Mouse (Mus musculus): ENCODE measurements around the gene Casp14.
A peak's percentile ranks its signal among the peaks of the same experiment; 100 is the strongest.
"Not testable (repeated sequence)": the region's sequence is repeated elsewhere in the genome, so short reads cannot be mapped to it uniquely, and the experiment has no call there.

Casp14 gene

DNA sequence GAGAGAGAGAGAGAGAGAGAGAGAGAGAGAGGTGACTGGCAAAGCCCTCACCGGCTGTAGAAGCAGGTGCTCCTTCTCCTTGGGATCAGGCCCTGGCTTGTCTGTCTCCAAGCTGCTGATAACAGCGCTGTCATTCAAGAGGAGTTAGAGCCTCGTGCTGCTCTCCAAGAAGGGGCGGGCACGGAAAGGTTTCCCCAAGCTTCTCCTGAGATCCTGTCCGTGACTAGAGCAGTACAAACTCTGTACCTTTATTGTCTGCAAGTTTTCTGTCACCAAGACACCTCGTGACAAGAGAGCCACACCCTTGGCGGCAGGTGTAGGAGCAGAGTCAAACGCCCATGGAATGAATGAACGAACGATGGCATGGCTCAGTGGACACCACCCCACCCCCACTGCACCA is at the start of gene Casp14:
TSS of gene Casp14 (minus strand) at position 239 of the 400 bp plus-strand sequence.
- no peak for DNase-seq

DNA sequence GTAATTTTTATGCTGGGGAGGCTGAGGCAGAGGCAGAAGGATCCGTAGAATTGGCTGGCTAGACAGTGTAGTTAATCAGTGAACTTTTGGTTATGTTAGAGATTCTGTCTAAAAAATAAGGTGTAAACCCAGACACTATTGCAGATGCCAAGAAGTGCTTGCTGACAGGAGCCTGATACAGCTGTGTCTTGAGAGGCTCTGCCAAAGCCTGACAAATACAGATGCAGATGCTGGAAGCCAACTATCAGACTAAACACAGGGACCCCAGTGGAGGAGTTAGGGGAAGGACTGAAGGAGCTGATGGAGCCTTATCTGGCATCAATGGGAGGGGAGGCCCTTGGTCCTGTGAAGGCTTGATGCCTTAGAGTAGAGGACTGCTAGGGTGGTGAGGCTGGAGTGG is 47.5 kb upstream of the Casp14 start:
- DNase-seq, result no peak

DNA sequence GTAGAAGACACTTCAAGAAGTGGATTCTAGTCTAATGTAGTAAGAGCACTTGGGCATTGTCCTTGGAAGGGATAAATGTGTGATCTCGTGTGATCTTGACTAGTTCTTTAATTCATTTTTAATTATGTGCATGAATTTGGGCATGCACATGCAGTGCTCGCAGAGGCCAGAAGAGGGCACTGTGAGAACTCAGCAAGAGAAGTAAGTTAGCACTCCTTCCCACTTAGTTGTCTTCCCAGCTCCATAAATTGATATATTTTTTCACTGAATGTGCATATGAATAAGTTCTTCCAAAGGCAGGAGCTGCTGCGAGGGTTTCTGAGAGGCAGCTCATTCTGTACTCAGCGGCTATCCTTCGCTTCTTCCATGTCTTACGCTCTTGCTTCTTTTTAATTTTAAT is 37.9 kb upstream of the Casp14 start:
- peak; percentile 75 for DNase-seq

DNA sequence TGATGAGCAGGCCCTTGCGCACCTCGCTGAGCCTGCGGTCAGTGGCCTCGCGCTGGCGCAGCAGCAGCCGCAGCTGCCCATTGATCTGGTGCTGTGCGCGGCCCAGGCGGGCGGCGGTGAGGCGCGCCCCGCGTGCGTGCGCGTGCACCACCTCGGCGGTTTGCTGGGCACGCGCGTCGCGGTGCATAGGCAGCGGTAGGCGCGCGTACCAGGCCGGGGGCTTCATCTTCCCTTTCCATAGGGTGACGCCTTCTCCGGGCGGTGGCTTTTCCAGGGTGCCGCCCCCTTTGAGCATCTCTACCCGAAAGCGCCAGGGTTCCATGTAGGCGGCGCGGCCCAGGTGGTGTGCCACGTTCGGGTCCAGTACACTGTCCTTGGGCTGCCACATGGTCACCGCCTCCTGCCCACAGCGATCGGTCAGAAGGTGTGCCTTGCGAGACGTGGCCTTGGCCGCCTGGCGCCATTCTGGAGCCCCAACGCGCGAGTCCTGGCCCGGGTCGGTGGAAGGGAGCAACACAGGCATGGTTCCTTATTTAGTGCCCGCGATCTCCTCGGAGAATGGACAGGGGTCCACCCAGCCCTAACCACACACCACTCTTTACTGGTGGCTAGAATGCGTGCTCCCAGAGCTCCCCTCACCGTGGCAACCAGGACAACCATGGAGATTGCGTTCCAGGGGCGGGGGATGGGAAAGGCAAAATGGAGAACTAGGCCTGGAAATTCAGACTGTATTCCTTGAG is 34.5 kb upstream of the Casp14 start, which contains the start of gene Ccdc105:
TSS of gene Ccdc105 (minus strand) at position 614 of the 740 bp plus-strand sequence.
- peak; percentile 95 for DNase-seq

DNA sequence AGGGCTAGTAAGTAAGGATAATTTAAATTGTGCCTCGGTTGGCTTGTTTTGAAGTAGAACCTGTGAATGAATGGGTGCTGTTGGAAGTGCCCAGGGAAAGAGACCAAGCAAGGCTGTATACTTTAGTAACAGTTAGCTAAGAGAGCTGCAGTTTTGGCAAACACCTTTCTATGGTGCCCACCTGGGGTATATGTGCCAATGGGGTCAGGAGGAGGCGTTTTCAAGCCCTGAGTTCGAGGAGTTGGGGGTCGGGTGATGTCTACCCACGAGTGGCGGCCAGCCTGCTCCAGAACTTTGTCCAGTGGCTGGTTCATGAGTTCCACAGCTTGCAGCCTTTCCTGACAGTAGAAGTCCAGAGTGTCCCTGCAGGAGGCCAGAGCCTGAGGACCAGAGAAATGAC is 30.9 kb upstream of the Casp14 start:
- DNase-seq, result no peak

DNA sequence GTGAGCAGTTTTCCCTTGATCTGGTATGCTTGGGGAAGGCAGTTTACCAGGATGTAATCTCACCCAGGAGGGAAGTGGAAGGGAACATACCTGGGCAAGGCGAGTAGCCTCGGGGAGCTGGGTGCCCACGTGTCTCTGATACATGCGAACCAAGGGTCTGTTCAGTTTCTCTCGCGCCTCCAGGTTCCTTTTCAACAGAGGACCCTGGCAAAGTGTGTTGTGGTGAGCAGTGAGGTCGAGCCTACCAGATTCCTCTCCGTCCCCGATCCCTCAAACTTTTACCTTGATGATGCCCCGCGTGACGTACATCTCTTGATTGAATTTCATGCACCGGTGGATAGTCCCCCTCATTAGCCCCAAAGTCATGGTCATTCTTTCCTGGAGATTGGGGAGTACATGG is 30.1 kb upstream of the Casp14 start:
- no peak for DNase-seq

DNA sequence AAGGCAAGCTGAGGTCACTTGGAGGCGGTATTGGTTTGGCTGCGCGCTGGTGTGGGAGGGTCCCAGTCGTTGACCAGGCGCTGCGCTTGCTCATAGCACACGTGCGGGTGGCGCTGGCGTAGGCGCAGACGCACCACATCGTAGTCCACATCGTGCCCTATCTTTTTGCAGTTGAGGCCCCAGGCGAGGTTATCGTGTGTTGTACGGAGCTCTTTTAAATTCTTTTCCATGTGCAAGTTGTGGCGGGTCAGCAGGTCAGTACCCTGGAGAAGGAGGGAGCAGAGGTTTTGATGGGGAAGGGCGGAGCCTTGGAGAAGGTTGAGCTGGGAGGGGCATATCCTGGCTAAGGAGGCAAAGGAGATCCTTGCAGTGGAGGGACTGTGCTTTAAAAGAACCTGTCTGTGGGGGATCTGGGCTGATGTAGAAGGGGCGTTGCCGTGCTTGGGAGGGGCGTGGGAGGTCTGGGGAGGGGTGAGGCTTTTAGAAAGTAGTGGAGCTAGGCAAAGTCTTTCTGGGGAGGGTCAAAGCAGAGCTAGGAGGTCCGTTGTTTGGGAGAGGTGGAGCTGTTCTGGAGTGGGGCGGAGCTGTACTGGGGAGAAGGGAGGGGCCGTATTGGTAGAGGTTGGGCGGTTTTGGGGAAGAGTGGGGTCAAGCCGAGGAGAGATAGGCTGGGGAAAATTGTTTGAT is 29.1 kb upstream of the Casp14 start:
- peak; percentile 73 for DNase-seq

DNA sequence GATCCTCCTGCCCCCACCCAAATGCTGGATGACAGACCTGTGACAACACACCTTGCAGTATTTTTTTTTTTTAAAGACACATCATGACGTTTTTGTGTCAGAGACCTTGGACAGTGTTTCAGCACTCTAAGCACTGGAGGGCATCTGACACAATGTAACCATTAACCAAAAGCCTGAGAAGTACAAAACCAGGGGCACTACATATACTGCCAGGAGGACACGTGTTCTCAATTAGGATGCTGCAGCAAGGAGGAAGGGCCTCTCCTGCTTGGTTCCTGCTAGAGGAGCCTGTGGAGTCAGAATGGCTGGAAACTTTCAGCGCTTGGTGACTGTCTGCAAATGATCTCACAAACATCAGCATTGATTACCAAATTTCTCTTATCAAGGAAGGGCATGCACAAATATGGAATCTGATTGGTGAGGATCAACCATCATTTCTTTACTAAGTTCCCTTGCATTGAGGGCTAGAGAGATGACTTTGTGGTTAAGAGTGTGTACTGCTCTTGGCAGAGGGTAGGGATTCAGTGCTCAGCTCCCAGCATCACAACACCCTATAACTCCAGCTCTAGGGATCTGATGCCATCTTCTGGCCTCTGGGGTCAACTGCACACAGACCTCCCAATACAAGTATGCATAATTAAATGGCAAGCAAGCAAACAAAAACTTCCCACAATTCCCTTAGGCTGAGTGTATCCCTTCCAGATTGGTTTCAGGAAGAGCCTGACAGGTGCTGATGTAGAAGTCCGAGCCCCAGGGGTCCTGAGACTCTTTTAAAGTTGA is 27.5 kb upstream of the Casp14 start:
- DNase-seq, result peak; percentile 50

DNA sequence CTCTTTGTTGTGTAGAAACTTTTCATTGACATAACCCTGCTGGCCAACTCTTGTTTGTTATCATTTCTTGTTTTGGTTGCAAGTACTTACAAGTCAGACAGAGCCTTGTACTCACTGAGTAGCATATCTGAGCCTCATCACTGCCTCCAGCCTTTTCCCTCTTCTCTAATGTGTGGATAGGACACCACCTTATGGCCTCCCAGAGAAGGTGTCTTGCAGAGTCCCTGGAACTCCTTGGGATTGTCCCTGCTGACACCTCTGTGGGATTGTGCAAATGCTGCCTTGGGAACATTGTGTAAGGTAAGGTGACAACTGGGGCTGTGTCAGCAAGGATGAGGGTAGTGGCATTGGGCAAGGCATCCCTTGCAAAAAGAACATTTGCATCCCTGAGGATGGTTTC is 25.6 kb upstream of the Casp14 start:
- DNase-seq, result no peak

DNA sequence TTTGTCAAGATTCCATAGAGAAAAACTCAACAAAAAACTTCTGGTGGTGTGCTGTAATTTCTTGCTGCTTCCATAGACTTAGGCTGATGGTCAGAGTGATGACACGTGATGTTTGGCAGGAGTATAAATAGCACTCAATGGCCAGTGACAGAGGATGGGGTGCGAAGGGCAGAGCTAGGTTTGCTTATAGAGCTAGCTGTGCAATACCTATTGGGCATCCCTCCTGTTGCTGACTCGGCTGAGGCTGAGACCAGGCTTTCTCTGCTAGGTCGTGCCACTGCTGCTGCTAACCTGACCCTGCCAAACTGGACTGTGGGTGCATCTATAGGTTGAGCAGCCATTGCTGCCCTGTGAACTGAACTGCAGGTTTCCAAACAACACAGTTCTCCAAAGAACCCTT is 21.7 kb upstream of the Casp14 start:
- DNase-seq, result no peak

DNA sequence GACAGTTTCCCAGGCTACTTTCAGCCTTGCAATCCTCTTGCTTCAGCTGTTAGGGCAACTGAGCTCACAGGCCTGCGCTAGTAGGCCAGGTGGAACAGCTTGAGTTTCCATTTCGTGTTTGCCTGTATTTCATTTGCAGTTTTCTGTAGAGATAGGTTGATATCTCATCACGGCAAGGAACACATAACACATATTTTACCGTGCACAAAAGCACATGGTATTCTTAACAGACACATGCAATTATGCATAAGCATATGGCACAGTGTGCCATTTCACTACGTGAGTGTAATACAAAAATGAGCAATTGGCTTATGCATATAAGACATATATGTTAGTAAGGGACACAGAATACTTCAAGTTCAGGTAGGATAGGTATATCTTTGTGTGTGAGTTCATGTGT is 9.8 kb upstream of the Casp14 start:
- no peak for DNase-seq

DNA sequence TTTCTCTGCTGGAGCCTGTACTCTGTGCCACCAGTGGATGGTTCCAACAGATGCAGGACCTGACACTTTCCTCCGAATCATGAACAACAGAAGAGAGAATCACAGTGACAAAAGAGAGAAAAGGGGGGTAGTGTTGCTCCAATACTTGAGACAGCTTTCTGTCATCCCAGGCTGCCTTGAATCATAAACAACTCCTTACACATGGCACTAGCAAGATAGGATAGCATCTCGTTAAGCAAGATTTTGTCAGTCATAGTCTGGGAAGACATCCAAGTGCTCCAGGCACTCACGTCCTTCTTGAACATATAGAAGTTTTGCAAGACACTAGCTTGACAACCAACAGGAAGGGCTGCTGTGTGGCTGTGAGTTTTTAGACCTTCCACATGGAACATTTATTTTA is 8.9 kb upstream of the Casp14 start:
- no peak for DNase-seq

DNA sequence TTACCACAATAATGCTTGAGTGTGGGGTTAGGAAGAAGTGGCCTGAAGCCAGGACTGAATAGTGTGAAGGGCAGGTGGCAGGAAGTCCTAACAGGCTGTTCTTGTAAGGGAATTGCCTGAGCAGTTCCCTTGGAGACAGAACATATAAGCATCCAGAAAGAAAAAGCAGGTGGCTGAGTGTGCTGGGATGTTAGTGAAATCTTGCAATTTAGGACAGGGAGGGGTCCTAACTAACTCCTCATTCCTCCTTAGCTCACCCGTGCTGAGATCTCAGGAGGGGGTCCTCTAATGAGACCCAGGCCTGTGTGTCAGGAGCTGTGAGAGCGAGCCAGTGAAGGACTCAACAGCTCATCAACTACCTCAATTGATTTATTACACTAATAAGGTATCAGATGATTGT is 5.3 kb upstream of the Casp14 start:
- DNase-seq, result no peak

DNA sequence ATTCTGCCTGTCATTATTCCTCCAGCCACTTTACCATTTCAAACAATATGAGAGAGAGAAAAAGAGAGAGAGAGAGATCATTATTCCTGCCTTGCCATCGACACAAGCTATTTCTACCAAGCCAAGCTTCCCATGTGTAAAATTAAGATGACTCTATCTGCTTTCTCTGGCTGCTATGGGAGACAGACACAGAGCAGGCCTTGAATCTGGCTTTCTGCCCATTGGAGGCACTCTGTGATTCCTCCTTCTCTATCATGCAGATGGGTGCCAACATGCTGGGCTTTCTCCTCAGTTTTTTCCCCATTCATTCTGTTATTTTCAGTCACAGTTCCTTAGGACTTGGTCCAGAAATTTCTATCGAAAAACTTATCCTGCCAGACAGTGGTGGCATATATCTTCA is 4.6 kb upstream of the Casp14 start:
- no peak for DNase-seq

DNA sequence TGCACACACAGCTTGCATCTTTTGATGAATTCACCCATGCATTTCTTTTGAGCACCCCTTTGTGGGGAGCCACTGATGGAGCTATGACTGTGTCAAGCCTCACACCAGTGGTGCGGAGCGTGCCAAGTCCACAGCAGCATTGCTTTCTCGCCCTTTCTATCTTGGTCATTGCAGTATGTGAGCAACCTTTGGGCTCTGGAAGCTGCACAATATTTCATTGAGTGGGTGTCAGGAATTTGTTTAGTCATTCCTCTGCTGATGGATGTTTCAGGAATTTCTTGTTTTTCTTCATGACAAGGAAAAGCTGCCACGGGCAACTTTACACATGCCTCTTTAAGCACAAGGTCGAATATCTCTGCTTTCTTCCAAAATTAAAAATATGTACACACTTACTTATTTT is 3.9 kb upstream of the Casp14 start:
- DNase-seq, result no peak

DNA sequence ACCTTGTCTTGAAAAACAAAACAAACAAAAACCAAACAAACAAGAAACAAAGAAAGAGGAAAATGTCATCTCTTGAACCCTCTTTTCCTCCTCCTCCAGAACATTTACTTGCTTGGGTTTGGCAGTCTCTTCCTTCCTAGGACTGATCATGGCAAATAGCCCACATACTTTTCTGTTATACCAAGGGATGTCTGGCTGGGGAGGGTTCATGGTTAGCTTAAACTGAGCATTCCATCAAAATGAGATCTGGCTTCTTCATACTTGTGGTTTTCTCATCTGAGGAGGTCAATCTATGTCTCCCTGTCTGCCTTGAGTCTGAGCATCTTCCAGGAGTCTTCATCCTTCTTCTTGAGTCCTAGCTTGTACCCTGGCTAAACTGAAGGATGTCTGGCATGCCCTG is 1.9 kb downstream of the Casp14 start:
- DNase-seq, result no peak

DNA sequence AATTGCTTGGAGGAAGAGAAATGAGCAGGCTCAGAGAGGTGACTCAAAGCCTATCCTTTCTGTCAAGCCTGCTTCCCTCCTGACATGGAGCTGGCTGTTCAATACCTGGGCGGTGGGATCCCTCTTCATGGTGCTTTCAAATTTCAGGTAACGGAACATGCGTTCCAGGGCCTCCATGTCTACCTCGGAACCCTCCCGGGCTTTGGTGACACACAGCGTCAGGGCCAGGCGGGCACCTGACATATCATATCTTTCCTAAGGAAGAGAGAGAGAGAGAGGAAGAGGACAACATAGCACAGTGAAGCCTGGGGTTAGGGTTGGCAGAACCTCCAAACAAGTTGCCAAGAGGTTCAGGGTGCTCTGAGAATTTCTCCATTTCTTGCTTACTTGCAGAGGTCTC is 2.9 kb downstream of the Casp14 start:
- DNase-seq, result no peak

DNA sequence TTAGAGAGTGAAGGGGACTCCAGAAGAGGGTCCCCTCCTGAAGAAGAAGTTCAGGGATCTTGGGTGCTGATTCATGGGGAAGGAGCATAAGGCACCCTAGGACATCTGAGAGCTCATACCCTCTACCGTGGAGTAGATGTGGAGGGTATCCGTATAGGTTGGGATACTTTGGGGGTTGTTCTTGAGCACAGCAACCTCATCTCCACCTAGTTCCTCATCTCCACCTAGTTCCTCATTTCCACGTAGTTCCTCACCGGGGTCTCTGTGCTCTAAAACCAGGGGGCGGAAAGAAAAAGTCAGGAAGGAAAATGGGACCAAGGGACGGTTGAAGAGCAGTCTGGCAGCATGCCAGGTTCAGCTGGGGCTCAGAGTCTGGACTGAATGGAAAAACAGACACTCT is 4.0 kb downstream of the Casp14 start:
- no peak for DNase-seq

DNA sequence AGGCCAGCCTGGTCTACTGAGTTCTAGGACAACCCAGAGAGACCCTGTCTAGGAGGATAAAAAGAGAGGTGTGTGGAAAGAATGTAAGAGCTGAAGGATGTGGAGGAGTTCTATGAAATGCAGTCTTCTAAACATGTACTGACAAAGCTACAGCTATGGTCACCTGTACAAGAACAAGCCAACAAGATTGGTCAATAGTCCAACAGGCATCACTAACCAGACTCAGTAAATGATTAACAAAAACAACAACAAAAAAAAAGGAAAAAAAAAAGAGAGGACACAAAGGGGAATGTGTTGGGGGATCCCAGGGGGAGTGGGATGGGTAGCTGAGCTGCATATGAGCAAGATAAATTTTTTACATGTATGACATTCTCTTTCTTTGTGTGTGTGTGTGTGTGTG is 7.4 kb downstream of the Casp14 start:
- DNase-seq, result no peak

DNA sequence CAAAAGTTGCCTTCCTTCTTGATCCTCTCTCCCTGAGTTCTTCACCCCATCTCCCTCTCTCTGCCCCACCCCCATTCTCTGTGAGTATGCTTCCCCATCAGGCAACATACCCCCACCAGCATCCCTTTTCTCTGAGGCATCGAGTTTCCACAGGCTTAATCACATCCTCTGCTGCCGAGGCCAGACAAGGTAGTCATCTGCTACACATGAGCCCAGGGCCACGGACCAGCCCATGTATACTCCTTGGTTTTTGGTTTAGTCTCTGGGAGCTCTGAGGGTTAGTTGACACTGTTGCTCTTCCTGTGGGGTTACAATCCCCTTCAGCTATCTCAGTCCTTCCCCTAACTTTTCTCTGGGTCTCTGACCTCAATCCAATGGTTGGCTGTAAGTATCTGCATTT is 17.2 kb downstream of the Casp14 start:
- no peak for DNase-seq

DNA sequence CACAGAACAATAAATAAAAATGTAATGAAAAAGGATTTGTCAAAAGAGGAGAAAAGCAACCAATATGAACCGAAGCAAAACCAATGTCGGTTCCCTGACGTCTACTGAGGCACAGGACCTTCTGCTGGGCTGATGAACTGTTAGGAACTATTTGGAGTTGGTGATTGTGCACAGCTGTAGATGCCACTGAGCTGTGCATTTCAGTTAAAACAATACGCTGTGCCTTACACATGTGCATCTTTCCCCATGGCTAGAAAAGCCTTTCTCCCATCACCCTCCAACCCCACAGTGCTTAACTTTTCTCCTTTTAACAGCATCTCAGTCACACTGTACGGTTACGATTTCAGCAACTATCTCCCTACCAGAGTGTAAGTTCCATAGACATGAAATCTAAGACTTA is 28.1 kb downstream of the Casp14 start:
- no peak for DNase-seq

DNA sequence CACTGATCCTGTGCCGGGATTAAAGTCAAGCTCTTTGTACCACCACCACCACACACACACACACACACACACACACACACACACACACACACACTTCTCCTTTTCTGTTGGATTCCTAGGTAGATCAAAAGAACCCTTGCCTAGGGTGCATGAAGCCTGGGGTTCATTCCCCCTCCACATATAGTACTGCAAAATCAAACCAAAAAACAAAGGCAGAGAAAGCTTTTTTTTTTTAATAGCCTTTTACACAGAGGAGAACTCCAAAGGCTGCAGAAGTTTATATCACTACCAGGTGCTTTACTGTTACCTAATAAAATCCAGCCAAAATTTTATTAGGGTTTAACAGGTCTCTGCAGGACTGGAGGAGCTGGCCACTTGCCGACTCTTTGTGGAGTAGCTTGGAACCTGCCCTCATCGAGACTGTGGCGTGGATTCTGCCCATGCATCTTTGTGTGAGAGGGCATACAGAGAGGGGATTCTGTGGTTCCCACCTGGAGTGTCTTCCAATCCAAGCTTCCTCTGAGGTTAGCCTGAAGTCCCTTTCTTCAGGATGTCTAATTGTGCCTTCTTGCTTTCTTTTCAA is 31.0 kb downstream of the Casp14 start:
- no peak for DNase-seq

DNA sequence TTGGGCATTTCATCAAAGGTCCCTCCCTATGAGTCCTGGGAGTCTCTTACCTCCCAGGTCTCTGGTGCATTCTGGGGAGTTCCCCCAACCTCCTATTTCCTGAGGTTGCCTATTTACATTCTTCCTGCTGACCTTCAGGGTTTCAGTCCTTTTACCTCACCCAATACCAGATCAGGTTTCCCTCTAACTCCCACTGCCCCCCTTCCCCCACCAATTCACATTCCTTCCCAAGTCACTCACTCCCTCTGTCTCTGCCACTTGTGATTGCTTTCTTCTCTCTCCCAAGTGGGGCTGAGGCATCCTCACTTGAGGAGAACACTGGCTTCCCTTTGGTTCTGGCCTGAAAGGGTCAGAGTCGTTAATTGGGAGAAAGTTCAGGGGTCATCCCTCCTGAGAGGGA is 48.0 kb downstream of the Casp14 start:
- not testable (repeated sequence) for DNase-seq

DNA sequence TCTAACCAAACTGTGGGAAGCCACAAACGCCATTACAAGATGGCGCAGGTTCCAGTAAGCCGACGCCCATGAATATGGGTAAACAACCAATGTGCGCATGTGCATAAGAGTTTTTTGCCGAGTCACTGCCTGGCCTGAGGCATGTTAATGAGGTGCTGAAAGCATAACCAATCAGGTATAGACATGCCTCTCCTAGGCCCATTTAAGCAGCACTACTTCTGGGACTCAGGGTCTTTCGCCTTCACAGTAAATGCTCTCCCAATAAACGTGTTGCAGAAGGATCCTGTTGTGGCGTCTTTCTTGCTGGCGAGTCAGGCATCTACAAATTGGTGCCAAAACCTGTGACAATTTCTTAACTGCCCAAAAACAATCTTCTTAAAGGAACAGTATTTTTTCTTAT is 51.4 kb downstream of the Casp14 start:
- not testable (repeated sequence) for DNase-seq

Measured in embryo, embryonic 11 days (tissue).